Comparison of ENCODE assay signal across 7 mouse cellular contexts in genomic region chr4:49626973-49627372, GRCm38 (mm10). TPM values are rescaled to one million over a fixed set of nuclear protein-coding genes. Genes with fewer than 3 reads are reported as not detected.
DNase-seq lines count a peak whose midpoint lies in the region; TF ChIP-seq lines count a peak whose summit lies in the region.

No protein-coding gene starts in this region.

- TF ChIP-seq POLR2A in small intestine, adult 2 months (IDR thresholded peaks at IDR 0.05; ENCODE audit: low read depth, low read length), result no peak

- H3K36me3 ChIP-seq in small intestine, adult 2 months (ENCODE audit: control insufficient read depth, insufficient read depth, low read length), result no peaks in the 10 kb centered on the region

- no peak overlapping the region for H3K4me3 ChIP-seq in small intestine, adult 2 months (ENCODE audit: low read depth, low read length)

- H3K27me3 ChIP-seq in small intestine, adult 2 months (ENCODE audit: control insufficient read depth, insufficient read depth, low read length), result no peaks in the 10 kb centered on the region

- 2% methylated on average over 3 of the region's 3 CpGs for WGBS in small intestine, adult 2 months

- peak; percentile 63 to 70 for DNase-seq in CD8-positive naive resting alpha-beta T cell, adult 2 months (ENCODE audit: low read depth in 2 of 2, low spot score in 2 of 2)
- peak; percentile 86 for DNase-seq in NIH3T3 (ENCODE audit: low read depth)
- DNase-seq in cerebellum, postnatal 10 days, result peak; percentile 82 to 84
- DNase-seq in gastrocnemius, postnatal 14 days, result peak; percentile 57
- peak; percentile 61 to 85 for DNase-seq in layer of hippocampus, adult 8-10 months (ENCODE audit: low spot score in 2 of 2)
- DNase-seq in lung, postnatal 25 days (ENCODE audit: low spot score), result peak; percentile 81

- no peak overlapping the region for H3K27ac ChIP-seq in small intestine, adult 2 months (ENCODE audit: insufficient read depth, low read depth, low read length)

- no peaks in the 10 kb centered on the region for H3K4me1 ChIP-seq in small intestine, adult 2 months (ENCODE audit: control insufficient read depth, insufficient read depth, insufficient read length, low read length)

- intact Hi-C loops in gastrocnemius, postnatal 14 days (cut with DNase I; ENCODE audit: low total_unique reads), result loop anchor here (2.0 kb wide), 1 partner anchor 60 kb away; no protein-coding TSS in a partner anchor

- peak; percentile 34; the same call in 1 of the 2 replicates for TF ChIP-seq CTCF in small intestine, adult 2 months (IDR thresholded peaks at IDR 0.05; ENCODE audit: extremely low read depth, insufficient read length, insufficient replicate concordance, low read depth, low read length)

RNA-seq across cellular contexts. Expression of gene Rnf20, which starts 4.8 kb away (rescaled TPM):
- total RNA-seq in gastrocnemius, postnatal 14 days (2021), result 10 to 100 TPM; 27.7 to 28.6 TPM
- total RNA-seq in layer of hippocampus, adult 8-10 months (2022), result 10 to 100 TPM; 69.0 to 90.0 (median 83.4) TPM
- polyA plus RNA-seq in small intestine, adult 2 months (2012; rRNA removed), result 3.1 and 6.8 TPM in 2 replicates

RNA-seq across cellular contexts. Expression of gene Tmem246, which starts 29.3 kb away (rescaled TPM):
- 10 to 100 TPM; 34.9 to 35.5 TPM for total RNA-seq in gastrocnemius, postnatal 14 days (2021)
- total RNA-seq in layer of hippocampus, adult 8-10 months (2022), result 10 to 100 TPM; 68.9 to 76.0 (median 69.6) TPM
- 35.6 and 62.3 TPM in 2 replicates for polyA plus RNA-seq in small intestine, adult 2 months (2012; rRNA removed)

RNA-seq across cellular contexts. Expression of gene Ppp3r2, which starts 54.9 kb away (rescaled TPM):
- not detected for total RNA-seq in gastrocnemius, postnatal 14 days (2021)
- 1 to 10 TPM in 1 of 4 experiments, under 1 TPM in 3; 0.58 to 1.2 (median 0.70) TPM for total RNA-seq in layer of hippocampus, adult 8-10 months (2022)
- polyA plus RNA-seq in small intestine, adult 2 months (2012; rRNA removed), result not detected in 2 replicates
